Mouse (Mus musculus) limb, embryonic 14.5 days (tissue): ENCODE measurements around the gene Megf9. TPM values are rescaled to one million over a fixed set of nuclear protein-coding genes. Genes with fewer than 3 reads are reported as not detected.
A peak's percentile ranks its signal among the peaks of the same experiment; 100 is the strongest.

Experiments used
- ATAC-seq: fragments of 200-750 bp; cut with Nextera tagmentation; 2 replicates; pipeline ENCODE4 v1.8.0; 2017; ENCODE audit warnings: low read depth, moderate number of reproducible peaks, moderate TSS enrichment; ENCODE audit not compliant: low FRiP score
- DNase-seq: peaks from one replicate; pipeline ENCODE4 v3.0.0-alpha.2; 2015; ENCODE audit warnings: low spot score
- H3K27ac ChIP-seq: fragments of 300-500 bp; sonication (generic); replicated peaks from 2 replicates; pipeline ENCODE4 v1.5.1; 2014; ENCODE audit warnings: low read depth, mild to moderate bottlenecking, low read length, moderate library complexity, mixed read lengths
- H3K27me3 ChIP-seq: fragments of 300-500 bp; sonication (generic); 2 replicates; pipeline ENCODE4 v1.6.1; 2014; ENCODE audit warnings: low read length, mixed read lengths; ENCODE audit not compliant: control insufficient read depth, insufficient read depth
- H3K36me3 ChIP-seq: fragments of 300-500 bp; sonication (generic); 2 replicates; pipeline ENCODE4 v1.6.1; 2014; ENCODE audit warnings: mild to moderate bottlenecking, low read length, moderate library complexity, mixed read lengths; ENCODE audit not compliant: control insufficient read depth, insufficient read depth
- H3K4me1 ChIP-seq: fragments of 300-500 bp; sonication (generic); 2 replicates; pipeline ENCODE4 v1.6.1; 2014; ENCODE audit warnings: antibody characterized with exemption, low read length, mixed read lengths; ENCODE audit not compliant: control insufficient read depth, insufficient read depth
- H3K4me2 ChIP-seq: fragments of 300-500 bp; sonication (generic); replicated peaks from 2 replicates; pipeline ENCODE4 v1.6.1; 2014; ENCODE audit warnings: low read depth, mild to moderate bottlenecking, low read length, moderate library complexity; ENCODE audit not compliant: severe bottlenecking
- H3K4me3 ChIP-seq: fragments of 300-500 bp; sonication (generic); replicated peaks from 2 replicates; pipeline ENCODE4 v1.5.1; 2014; ENCODE audit warnings: low read length
- H3K9ac ChIP-seq: fragments of 300-500 bp; sonication (generic); 2 replicates; pipeline ENCODE4 v1.6.1; 2014; ENCODE audit warnings: mild to moderate bottlenecking, low read depth, low read length, moderate library complexity; ENCODE audit not compliant: severe bottlenecking
- H3K9me3 ChIP-seq: fragments of 300-500 bp; sonication (generic); 2 replicates; pipeline ENCODE4 v1.6.1; 2016; ENCODE audit warnings: low read length; ENCODE audit not compliant: control insufficient read depth
- POLR2A ChIP-seq: fragments of 200-500 bp; IDR thresholded peaks from 2 replicates; pipeline ENCODE4 v1.8.0; 2012; ENCODE audit warnings: inconsistent platforms, mild to moderate bottlenecking, moderate library complexity, borderline replicate concordance; ENCODE audit not compliant: insufficient read depth, insufficient read length; ENCODE audit errors: extremely low read depth
- whole genome bisulfite sequencing: fragments of 180-500 bp; shearing (Covaris S2); extraction: QIAGEN DNeasy Blood & Tissue Kit; methylation state at CpG from one replicate; pipeline ENCODE4 v1.1.7; 2014; 5-methylcytosine and 5-hydroxymethylcytosine counted together
- polyA plus RNA-seq, 2 experiments: library from polyadenylated mRNA; depleted of rRNA in 1 of 2; stranded (reverse) in 1 of 2; unstranded in 1 of 2; fragments of >200 nt; fragmentation: Nextera tagmentation in 1 of 2; extraction: Ambion mirVana in 1 of 2; gene quantifications; 2 replicates each; pipeline versions ENCODE4 v1.2.1 to v1.2.3; 2012 to 2014

The Megf9 gene
- polyA plus RNA-seq, 2 experiments = 9.2 to 17.3 TPM

DNA sequence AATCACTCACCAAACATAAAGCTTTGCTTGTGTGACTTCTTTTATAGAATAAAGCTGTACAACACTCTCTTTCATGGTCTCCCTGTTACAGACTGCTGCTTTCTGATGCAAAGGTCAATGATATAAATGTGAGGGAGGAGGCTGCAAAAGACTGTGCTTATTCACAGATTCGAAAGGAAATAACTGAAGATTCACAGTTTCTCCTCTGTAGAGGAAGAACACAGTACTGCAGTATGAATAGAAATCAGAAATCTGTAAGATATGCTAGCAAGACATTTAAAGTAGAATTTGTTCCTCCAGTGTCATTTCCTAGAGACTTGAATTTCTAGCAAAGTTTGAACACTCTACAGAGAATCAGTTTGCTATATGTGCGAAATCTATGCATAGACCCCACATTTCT is 71.5 kb downstream of the Megf9 start:
- 84% methylated on average over 2 of the region's 2 CpGs for WGBS
- H3K36me3 ChIP-seq = no peaks in the 10 kb centered on the region
- no peak overlapping the region for H3K4me3 ChIP-seq
- TF ChIP-seq POLR2A = no peak
- no peaks in the 10 kb centered on the region for H3K9me3 ChIP-seq
- no peaks in the 10 kb centered on the region for H3K27me3 ChIP-seq
- H3K4me1 ChIP-seq = 0 out of 2 replicates have a peak, but pooled peaks cover 3% of the 10 kb centered on the region
- DNase-seq (no peak), ATAC-seq (no peak)
- H3K27ac ChIP-seq = no peak overlapping the region; the same call in 1 of the 2 replicates
- H3K4me2 ChIP-seq = no peak overlapping the region
- H3K9ac ChIP-seq = no peak overlapping the region

DNA sequence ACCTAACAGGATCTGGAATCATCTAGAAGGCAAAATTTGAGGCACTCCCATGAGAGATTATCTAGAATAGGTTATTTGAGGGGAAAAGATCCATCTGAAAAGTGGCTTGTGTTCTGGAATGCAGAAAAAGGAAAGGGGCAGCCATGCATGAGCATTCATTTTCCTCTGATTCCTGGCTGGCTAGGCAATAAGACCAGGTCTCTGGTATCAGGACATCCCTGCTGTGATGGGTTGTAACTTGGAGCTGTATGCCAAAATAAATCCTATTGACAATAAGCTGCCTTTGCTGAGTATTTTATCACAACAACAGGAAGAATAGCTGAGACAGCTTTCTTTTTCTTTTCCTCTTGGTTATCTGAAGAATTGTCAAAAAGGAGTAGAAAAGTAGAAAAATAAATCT is 73.4 kb downstream of the Megf9 start:
- ATAC-seq (no peak), DNase-seq (no peak)
- no peaks in the 10 kb centered on the region for H3K9me3 ChIP-seq
- H3K36me3 ChIP-seq = no peaks in the 10 kb centered on the region
- H3K27me3 ChIP-seq = no peaks in the 10 kb centered on the region
- no peak for TF ChIP-seq POLR2A
- no peak overlapping the region for H3K4me3 ChIP-seq
- H3K4me1 ChIP-seq = 0 out of 2 replicates have a peak, but pooled peaks cover 3% of the 10 kb centered on the region
- no peak overlapping the region for H3K27ac ChIP-seq
- H3K9ac ChIP-seq = no peak overlapping the region
- H3K4me2 ChIP-seq = no peak overlapping the region

DNA sequence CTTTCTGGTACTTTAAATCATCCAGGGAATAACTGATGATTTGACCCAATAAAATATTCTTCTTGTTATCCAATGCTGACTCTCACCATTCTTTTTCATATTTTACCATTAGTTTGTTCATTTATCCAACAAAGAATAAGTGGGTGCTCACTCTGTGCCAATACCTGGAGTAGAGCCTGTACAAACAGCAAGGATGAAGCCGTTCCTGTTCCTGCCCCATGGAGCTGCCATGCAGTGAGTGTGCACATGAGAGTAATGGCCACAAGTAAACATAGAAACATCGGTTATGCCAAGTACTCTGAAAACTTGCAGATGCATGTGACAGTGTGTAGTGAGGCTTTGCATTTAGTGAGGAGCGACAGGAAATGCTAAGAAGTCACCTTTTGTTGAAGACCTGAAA is 82.6 kb downstream of the Megf9 start:
- TF ChIP-seq POLR2A = no peak
- Histone ChIP-seq H3K9ac (no peak overlapping the region), H3K4me2 (no peak overlapping the region), H3K27me3 (no peaks in the 10 kb centered on the region), H3K36me3 (no peaks in the 10 kb centered on the region), H3K27ac (no peak overlapping the region), H3K9me3 (peaks cover 3% of the 10 kb centered on the region; the same call in 1 of the 2 replicates), H3K4me1 (no peaks in the 10 kb centered on the region), H3K4me3 (no peak overlapping the region)
- DNase-seq = no peak
- no peak for ATAC-seq
- 87% methylated on average over 3 of the region's 3 CpGs for WGBS

DNA sequence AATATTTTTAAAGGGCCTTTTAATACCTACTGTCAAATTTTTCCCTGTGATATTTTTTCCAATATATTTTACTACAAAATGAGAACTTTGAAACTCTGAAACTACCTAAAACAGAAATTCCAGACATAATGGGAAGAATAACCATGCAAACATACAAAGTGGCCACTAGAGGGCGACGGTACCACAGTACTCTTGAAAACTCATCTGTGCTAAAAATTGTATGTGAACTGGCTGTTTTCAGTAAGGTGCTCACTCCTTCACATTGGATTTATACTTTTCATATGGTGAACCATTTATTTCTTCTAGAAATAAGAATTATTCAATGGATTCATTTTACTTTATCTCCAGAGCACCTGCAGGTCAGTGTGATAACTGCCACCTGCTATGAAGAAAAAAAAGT is 83.0 kb downstream of the Megf9 start:
- Histone ChIP-seq H3K27me3 (no peaks in the 10 kb centered on the region), H3K9ac (no peak overlapping the region), H3K36me3 (no peaks in the 10 kb centered on the region), H3K27ac (no peak overlapping the region), H3K4me1 (no peaks in the 10 kb centered on the region), H3K4me3 (no peak overlapping the region), H3K4me2 (no peak overlapping the region), H3K9me3 (peaks cover 3% of the 10 kb centered on the region; the same call in 1 of the 2 replicates)
- WGBS = 1% methylated on average over 2 of the region's 2 CpGs
- peak; percentile 87 for DNase-seq
- no peak for TF ChIP-seq POLR2A
- ATAC-seq = no peak

DNA sequence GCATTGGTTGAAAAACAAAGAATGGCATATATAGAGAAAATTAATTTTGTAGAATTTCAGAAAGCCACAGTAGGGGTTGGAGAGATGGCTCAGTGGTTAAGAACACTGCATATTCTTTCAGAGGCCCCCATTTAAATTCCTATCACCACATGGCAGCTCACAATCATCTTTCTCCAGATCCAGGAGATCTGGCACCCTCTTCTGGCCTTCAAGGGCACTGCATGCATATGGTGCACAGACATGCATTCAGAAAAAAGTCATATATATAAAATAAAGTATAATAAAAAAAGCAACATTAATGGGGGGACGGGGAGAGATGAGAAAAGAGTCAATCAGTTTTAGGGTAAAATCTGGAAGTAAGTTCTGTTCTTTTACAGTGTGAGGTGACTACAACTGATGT is 85.1 kb downstream of the Megf9 start:
- Histone ChIP-seq H3K4me1 (no peaks in the 10 kb centered on the region), H3K9me3 (peaks cover 3% of the 10 kb centered on the region; the same call in 1 of the 2 replicates), H3K9ac (no peak overlapping the region), H3K36me3 (no peaks in the 10 kb centered on the region), H3K27me3 (no peaks in the 10 kb centered on the region), H3K4me3 (no peak overlapping the region), H3K4me2 (no peak overlapping the region), H3K27ac (no peak overlapping the region)
- whole genome bisulfite sequencing = 74% methylated on average over 1 of the region's 1 CpGs
- ATAC-seq (no peak), DNase-seq (no peak)
- TF ChIP-seq POLR2A = no peak

DNA sequence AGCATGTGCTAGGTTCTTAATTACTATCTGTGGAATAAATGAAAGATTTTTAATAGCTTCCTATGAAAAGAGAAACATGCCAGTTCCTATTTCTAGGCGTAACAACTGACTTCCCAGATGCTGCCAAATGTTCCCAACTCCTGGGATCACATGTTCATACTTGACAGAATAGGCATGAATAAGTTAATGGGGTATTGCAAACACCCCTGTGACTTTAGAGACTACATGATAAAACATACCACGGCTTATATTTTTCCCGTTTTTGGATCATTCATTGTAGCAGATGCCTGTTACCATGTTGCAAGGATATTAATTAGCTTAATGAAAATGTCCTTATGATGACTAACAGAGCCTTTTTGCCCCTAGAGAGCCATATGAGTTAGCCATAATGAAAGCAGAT is 88.0 kb downstream of the Megf9 start:
- TF ChIP-seq POLR2A = no peak
- Histone ChIP-seq H3K27me3 (no peaks in the 10 kb centered on the region), H3K27ac (no peak overlapping the region), H3K9ac (no peak overlapping the region), H3K36me3 (no peaks in the 10 kb centered on the region), H3K4me3 (no peak overlapping the region), H3K9me3 (peaks cover 3% of the 10 kb centered on the region; the same call in 1 of the 2 replicates), H3K4me2 (no peak overlapping the region), H3K4me1 (no peaks in the 10 kb centered on the region)
- WGBS = 69% methylated on average over 3 of the region's 3 CpGs
- DNase-seq (no peak), ATAC-seq (no peak)
